Mouse (Mus musculus) frontal cortex, postnatal 25 days (tissue): ENCODE measurements around the gene Gm28035.

ENCODE experiments used
- DNase-seq, 2 experiments: peaks; one replicate each; pipeline ENCODE4 v3.0.0; 2022; ENCODE audit warnings: low spot score in 2 of 2

Gene Gm28035

DNA sequence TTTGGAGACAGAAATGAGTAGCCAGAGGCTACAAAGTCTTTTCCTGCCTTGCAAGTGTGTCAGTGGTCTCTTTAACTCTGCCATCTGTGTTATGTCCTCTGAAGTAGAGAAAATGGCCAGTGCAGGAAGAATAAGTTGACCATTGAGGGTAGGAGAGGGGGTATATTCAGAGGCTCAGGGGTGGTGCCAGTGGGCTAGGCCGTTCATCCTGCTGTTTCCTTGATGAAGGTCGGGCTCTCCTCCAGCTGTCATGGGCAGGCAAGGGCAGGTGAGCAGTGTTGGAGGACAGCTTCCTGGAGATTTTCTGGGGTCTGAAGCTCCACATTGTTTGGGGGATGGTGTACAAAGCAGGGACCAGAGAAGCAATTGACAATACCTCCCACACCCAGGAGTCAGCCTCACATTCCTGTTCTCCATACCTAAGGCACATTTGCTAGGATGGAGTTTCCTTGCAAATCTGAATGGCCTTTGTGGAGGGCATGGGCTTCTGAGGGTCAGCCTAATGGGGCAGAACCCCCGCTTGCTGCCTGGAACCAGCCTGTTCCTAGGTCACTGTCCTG is 1.4 kb upstream of the Gm28035 start:
- no peak for DNase-seq

DNA sequence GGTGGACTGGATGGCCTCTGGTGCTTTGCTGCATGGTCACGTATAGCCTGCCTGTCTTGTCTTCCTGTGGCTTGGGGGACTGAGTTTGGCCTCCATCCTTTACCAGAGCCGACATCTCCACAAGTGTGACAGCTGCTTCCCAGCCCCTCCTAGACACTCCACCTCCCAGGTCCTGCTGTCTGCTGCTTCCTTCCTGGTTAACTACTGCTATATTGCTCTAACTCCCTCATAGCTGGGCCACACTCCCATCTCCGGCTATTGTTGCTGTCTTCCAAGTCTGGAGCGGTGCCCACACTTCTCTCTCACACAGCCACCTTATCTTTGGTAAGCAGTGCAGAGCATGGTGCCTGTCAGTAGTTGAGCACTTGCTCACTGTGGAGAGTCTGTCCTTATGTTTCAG is 590 bp upstream of the Gm28035 start:
- DNase-seq, result no peak

DNA sequence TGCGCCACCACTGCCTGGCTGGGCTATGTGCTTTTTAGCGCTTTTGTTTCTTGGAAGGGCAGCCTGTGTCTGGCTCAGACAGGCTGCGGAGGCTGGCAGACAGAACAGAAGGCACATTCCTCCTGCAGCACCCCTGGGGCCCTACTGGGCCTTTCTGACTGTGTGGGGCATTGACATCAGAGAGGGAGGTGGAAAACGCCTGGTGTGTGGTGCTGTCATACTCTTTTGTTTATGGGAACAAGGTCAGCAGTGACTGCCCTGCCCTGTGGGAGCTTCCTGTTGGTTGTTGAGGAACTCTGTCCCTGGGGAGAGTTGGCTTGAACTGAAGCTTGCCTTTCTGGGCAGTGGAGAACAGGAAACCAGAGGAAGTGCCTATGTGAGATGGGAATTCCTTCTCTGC is 2.1 kb downstream of the Gm28035 start:
- DNase-seq, result no peak

DNA sequence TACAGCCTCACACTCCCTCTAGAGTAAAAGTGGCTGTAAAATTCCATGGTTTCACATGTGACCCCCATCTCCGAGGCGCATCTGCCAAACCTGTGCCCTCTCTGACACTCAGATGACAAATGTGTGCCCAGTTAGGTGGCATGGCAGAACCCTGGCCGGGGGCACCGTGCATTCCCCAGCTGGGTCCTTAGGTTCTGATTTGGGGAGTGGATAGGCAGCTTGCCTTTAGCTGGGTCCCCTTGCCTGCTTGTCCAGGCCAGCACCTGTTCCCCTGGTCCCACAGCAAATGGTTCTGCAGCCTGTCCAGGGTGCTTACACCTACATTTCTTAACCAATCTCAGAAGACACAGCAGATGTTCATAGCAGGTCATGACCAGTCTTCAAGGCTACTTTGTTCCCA is 3.0 kb downstream of the Gm28035 start:
- no peak for DNase-seq

DNA sequence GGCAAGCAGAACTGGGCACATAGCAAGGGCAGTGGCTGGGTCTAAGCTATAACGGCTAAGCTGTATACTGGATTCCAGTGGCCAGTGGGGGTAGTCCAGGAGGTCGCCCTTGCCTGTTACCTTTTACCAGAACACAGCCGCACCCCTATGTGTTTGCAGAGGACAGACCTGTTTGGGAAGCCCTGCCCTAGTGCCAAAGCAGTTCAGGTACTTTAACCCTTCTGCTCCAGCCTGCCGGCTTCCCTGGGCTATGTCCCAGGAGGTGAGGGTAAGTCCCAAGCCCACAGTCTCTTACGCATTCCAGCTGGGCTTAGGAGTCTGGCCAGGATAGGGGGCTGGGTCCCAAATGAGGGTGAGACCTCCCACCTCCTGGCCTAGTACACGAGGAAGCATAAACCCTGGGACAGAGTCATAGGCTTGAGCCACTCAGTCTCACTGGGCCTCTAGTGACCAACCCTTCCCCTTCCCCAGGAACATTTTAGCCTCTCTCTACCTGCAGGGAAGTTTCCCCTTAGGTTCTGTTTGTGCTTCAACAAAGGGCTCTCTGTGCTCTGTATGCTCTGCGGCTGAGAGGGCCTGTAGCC is 4.3 kb downstream of the Gm28035 start:
- DNase-seq, result no peak

GRCm38 (mm10) chr2:30247036-30247435 is 6.7 kb downstream of the Gm28035 start:
- no peak for DNase-seq

GRCm38 (mm10) chr2:30247681-30248080 is 7.3 kb downstream of the Gm28035 start:
- DNase-seq, result no peak

GRCm38 (mm10) chr2:30249182-30249581 is 8.8 kb downstream of the Gm28035 start:
- no peak for DNase-seq

DNA sequence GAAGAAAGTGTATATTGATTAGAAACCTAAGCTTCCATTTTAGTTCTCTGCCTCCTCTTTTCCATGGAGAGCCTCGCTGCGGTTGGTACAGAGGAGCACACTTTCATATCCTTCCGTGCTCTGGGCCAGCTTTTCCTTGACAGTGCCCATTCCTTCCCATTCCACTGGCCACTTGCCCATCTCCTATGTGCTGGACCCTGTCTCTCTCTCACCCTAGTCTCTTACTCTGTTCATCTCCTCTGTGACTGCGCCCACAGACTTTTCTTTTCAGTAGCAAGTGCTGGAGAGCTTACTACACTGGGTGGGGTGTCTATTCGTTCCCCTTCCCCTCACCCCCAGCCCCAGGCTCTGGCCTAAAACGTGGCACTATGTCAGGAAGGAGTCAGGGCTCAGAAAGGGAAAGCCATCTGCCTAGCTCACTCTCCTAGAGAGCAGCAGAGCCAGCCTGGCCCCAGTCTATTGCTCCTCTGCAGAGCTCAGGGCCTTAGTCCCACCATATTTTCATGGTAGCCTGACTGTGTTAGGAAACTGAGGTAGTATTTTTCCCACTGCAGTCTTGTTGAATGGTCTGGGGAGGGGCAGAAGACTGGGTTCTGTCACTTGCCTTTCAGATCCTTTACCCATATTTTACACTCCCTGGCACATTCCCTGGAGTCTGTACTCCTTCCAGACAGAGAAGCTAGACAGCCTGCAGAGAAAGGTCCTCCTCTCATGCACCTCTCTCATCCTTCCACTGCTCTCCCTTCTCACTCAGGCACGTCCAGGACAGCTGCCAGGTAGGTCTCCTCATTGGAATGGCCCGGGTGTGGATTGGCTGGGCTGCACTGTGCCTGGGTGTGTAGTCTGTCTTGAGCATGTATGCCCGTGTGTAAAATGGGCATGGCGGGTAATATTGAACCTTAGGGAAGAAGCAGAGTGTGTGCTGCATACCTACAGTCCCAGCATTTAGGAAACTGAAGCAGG is 10.1 kb downstream of the Gm28035 start:
- DNase-seq, result no peak

DNA sequence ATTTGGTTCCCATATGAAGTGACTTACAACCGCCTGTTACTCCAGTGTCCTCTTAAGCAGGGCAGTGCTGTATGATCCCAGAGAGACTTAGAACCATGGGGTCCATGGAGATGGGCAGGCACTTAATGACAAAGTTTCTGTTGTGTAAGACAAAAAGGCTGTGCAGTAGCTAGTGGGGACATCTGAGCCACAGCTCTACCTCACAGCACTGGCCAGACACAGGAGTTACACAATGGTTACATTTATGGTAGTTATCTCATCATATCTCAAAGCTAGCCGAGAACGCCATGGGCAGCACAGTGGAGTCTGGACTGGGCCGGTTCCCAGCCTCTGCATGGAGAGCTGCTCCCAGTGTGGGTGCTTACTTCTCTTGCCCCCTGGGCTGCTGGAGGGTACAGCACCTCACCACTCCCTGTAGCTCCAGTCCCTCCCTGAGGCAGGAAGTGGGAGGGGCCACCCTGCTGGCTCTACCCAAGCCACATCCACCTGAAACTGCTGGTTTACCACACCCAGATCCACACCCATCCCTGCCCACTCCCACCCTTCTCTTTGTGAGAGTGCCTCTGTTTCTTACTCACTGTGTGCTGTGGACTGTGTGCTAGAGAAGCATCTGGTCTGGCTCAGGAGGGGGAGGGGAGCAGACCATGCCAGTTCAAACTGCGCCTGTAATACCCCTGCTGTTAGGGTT is 11.2 kb downstream of the Gm28035 start:
- no peak for DNase-seq

DNA sequence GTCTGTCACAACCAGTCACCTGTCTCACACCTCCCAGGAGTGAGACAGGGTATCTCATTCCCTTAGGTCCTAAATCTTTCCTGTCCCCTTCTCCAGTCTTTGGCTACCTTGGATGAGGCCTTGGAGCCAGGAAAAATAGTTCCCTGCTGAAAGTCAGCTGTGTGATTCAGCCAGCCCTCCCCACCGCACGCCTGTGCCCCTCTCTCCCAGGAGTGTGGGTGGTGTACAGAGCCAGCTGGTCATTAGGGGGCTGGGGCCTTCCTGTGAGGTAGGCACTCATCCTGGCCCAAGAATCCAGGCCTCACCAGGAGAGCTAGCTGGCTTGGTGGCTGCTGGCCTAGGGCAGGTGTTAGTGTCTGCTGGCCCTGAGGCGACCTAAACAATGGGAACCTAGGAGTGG is 12.2 kb downstream of the Gm28035 start:
- DNase-seq, result no peak

DNA sequence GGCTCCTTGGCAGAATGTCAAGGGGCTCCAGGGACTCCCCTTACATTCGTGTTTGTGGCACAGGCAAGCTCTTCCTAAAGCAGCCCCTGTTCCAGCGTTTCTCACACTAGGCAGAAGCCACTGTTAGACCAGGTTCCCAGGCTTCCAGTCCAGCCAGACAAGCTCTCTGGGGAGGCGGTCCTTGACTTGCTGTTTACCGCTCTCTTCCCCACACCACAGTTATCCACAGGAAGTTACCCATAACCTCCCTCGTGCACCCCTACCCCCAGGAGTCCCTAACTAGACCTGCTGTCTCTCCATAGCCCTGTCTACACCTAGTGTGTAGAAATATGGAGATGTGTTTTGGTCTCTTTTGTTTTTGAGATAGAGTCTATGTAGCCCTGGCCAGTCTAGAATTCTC is 13.4 kb downstream of the Gm28035 start:
- no peak for DNase-seq

GRCm38 (mm10) chr2:30255631-30256395 is 15.4 kb downstream of the Gm28035 start:
- DNase-seq, result no peak

DNA sequence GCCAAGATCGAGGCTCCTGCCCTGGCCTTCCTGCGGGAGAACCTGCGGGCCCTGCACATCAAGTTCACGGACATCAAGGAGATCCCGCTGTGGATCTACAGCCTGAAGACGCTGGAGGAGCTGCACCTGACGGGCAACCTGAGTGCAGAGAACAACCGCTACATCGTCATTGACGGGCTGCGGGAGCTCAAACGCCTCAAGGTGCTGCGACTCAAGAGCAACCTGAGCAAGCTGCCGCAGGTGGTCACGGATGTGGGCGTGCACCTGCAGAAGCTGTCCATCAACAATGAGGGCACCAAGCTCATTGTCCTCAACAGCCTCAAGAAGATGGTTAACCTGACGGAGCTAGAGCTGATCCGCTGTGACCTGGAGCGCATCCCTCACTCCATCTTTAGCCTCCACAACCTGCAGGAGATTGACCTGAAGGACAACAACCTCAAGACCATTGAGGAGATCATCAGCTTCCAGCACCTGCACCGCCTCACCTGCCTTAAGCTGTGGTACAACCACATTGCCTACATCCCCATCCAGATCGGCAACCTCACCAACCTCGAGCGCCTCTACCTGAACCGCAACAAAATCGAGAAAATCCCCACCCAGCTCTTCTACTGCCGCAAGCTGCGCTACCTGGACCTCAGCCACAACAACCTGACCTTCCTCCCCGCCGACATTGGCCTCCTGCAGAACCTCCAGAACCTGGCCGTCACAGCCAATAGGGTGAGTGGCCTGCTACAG is 16.4 kb downstream of the Gm28035 start:
- no peak for DNase-seq

GRCm38 (mm10) chr2:30257699-30258460 is 17.5 kb downstream of the Gm28035 start:
- DNase-seq, result no peak

DNA sequence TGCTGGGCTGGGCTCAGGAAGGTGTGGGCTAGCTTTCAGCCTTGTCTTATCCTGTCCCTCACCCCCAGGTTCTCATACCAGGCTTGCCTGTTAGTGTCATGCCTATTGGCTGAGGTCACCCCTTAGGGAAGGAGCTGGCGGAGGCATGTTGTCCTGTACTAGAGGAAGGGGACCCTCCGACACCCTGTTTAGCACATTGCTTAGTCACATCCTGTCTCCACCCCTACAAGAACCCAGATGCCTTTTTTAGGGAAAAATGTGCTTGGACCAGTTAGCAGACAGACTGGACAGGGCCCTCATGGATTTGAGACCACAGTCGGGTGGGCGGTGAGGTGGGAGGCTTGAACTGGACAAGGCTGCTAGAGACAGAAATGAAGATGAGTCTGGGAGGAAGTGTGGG is 18.2 kb downstream of the Gm28035 start:
- no peak for DNase-seq

DNA sequence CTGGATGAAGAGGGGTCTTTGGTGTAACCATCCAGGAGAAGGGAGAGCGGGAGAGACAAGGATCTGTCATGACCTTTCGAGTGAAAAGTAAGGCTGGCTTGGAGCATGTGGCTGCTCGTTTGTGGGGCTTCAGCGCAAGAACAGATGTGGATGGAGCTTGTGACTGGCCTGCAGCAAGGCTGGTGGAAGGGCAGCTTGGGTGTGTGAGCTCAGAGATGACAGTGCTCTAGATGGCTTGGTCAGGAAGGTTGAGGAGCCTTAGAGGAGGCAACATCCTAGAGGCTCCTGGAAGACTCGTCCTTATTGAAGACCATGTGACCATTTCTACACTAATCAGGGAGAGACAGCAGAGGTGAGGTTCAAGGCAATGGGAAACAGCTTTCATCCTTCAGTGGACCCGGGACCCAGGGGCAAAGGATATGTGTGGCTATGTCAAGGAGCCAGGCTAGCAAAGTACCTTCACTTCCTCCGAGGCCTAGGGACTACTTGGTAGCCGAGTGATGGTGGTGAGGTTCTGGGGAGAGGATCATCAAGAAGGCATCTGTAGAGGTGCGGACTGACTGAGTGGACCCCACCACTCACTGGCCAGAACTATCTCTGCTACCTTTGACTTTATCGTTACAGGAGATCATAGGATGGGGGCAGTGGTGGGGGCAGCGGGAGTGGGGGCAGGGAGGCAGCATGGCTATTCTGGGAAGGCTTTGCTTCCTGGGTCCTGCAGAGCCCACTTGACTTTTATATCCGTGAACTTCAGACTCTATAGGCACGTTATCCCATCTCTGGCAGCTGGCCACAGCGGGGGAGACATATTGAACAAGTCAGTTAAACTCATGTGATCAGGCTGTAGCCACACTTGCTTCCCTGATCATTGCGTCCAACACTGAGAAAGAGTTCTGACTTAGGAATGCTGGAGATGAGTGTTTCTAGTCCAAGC is 19.0 kb downstream of the Gm28035 start:
- no peak for DNase-seq

DNA sequence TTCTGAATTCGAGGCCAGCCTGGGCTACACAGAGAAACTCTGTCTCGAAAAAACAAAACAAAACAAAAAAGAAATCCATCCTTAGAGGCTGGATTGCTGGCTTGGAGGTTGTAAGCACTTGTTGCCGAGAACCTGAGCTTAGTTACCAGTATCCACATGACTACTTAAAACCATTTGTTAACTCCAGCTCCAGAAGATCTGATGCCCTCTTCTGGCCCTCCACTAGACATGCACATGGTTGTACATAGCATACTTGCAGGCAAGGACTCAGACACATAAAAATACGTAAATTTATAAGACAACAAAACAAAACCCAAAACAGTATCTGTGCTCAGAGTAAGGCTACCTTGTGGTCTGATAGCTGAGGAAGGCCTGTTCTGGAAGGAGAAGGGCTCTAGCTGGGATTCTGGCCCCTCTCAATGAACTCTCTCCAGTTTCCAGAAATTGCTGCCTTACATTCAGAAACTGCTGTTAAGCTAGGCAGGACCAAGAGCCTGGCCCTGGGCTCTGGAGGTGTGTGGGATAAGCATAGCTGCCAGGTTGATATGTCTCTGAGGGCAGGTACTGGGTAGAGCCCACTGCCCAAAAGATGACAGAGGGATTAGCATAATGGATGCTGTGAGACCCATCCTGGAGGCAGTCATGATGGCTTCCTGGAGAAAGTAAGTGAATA is 20.8 kb downstream of the Gm28035 start:
- no peak for DNase-seq
